8 mouse cellular contexts compared by ENCODE assay signal in genomic region chr1:75480036-75480435, GRCm38 (mm10). TPM values are rescaled to one million over a fixed set of nuclear protein-coding genes. Genes with fewer than 3 reads are reported as not detected.
A peak's percentile ranks its signal among the peaks of the same experiment; 100 is the strongest.
DNase-seq lines count a peak whose midpoint lies in the region; ATAC-seq and TF ChIP-seq lines count a peak whose summit lies in the region.

No protein-coding gene starts in this region.

- H3K4me2 ChIP-seq in forebrain, embryonic 15.5 days (replicated peaks) = peak overlapping the region; percentile 74
- H3K4me2 ChIP-seq in liver, embryonic 16.5 days (ENCODE audit: low read depth, low read length) = peak overlapping the region; percentile 93

- TF ChIP-seq POLR2A in ES-Bruce4 (IDR thresholded peaks at IDR 0.05; ENCODE audit: insufficient read depth, low read length) = no peak

- peak overlapping the region; percentile 89 for H3K4me3 ChIP-seq in heart, embryonic 10.5 days
- H3K4me3 ChIP-seq in ES-Bruce4 (ENCODE audit: low read depth, low read length) = peak overlapping the region; percentile 46
- H3K4me3 ChIP-seq in forebrain, embryonic 15.5 days = peak overlapping the region; percentile 75
- no peak overlapping the region for H3K4me3 ChIP-seq in liver, embryonic 16.5 days (ENCODE audit: low read depth, low read length)

- H3K36me3 ChIP-seq in heart, embryonic 10.5 days = peaks cover 22% of the 10 kb centered on the region
- peaks cover 13% of the 10 kb centered on the region; the same call in 1 of the 2 replicates for H3K36me3 ChIP-seq in ES-Bruce4 (ENCODE audit: control insufficient read depth, insufficient read depth, low read length, poor library complexity, severe bottlenecking)
- H3K36me3 ChIP-seq in forebrain, embryonic 15.5 days = peaks cover 33% of the 10 kb centered on the region
- H3K36me3 ChIP-seq in liver, embryonic 16.5 days (ENCODE audit: control insufficient read depth, insufficient read depth) = no peaks in the 10 kb centered on the region

- TF ChIP-seq EP300 in ES-Bruce4 (IDR thresholded peaks at IDR 0.05; ENCODE audit: insufficient read depth, low read depth, low read length) = no peak

- no peak; the same call in 1 of the 2 replicates for ATAC-seq in forebrain, embryonic 15.5 days (replicated peaks)
- no peak for ATAC-seq in liver, embryonic 16.5 days (ENCODE audit: low read depth)

- H3K9ac ChIP-seq in ES-Bruce4 (ENCODE audit: low read depth, poor library complexity, severe bottlenecking) = peak overlapping the region; percentile 19; the same call in 1 of the 2 replicates
- H3K9ac ChIP-seq in forebrain, embryonic 15.5 days (replicated peaks) = peak overlapping the region; percentile 69
- H3K9ac ChIP-seq in liver, embryonic 16.5 days (ENCODE audit: low read depth, low read length) = no peak overlapping the region

- no peak overlapping the region for H3K27ac ChIP-seq in heart, embryonic 10.5 days
- no peak overlapping the region for H3K27ac ChIP-seq in ES-Bruce4 (ENCODE audit: insufficient read depth, low read length)
- no peak overlapping the region for H3K27ac ChIP-seq in forebrain, embryonic 15.5 days (replicated peaks)
- H3K27ac ChIP-seq in liver, embryonic 16.5 days (ENCODE audit: low read length) = no peak overlapping the region

- no peak for TF ChIP-seq CTCF in ES-Bruce4 (IDR thresholded peaks at IDR 0.05; ENCODE audit: low read depth, low read length)

- whole genome bisulfite sequencing in heart, embryonic 10.5 days = 24% methylated on average over 13 of the region's 13 CpGs
- WGBS in forebrain, embryonic 15.5 days = 15% methylated on average over 13 of the region's 13 CpGs
- WGBS in liver, embryonic 16.5 days (ENCODE audit: insufficient replicate concordance) = 22% methylated on average over 13 of the region's 13 CpGs

- no peak for DNase-seq in heart, embryonic 10.5 days (ENCODE audit: low spot score)
- DNase-seq in heart, adult 18-20 months = no peak
- no peak for DNase-seq in T-cell, adult 2 months (ENCODE audit: low spot score)
- DNase-seq in thymus, adult 18-20 months = no peak
- no peak for DNase-seq in ovary, adult 18-20 months (ENCODE audit: low spot score)

- H3K4me1 ChIP-seq in heart, embryonic 10.5 days = peaks cover 32% of the 10 kb centered on the region
- H3K4me1 ChIP-seq in ES-Bruce4 (ENCODE audit: control insufficient read depth, insufficient read depth, low read length) = no peaks in the 10 kb centered on the region
- peaks cover 50% of the 10 kb centered on the region for H3K4me1 ChIP-seq in forebrain, embryonic 15.5 days
- H3K4me1 ChIP-seq in liver, embryonic 16.5 days (ENCODE audit: control insufficient read depth, low read depth, low read length) = peaks cover 10% of the 10 kb centered on the region

- no peaks in the 10 kb centered on the region for H3K9me3 ChIP-seq in heart, embryonic 10.5 days
- H3K9me3 ChIP-seq in ES-Bruce4 (replicated peaks; ENCODE audit: control insufficient read depth, insufficient read depth, low read length, poor library complexity, severe bottlenecking) = no peaks in the 10 kb centered on the region
- no peaks in the 10 kb centered on the region for H3K9me3 ChIP-seq in forebrain, embryonic 15.5 days
- H3K9me3 ChIP-seq in liver, embryonic 16.5 days (replicated peaks; ENCODE audit: control insufficient read depth, low read length) = no peaks in the 10 kb centered on the region

- H3K27me3 ChIP-seq in heart, embryonic 10.5 days (ENCODE audit: insufficient read depth, poor library complexity, severe bottlenecking) = peaks cover 71% of the 10 kb centered on the region
- no peaks in the 10 kb centered on the region for H3K27me3 ChIP-seq in ES-Bruce4 (ENCODE audit: control insufficient read depth, insufficient read depth, low read length, poor library complexity, severe bottlenecking)
- H3K27me3 ChIP-seq in forebrain, embryonic 15.5 days = peaks cover 13% of the 10 kb centered on the region; the same call in 1 of the 2 replicates
- H3K27me3 ChIP-seq in liver, embryonic 16.5 days (ENCODE audit: control insufficient read depth, insufficient read depth, low read depth, low read length) = peaks cover 81% of the 10 kb centered on the region

RNA-seq across cellular contexts. Expression of gene Tmem198, which starts 0.7 kb away (rescaled TPM):
- 0.36 and 0.39 TPM in 2 replicates for polyA plus RNA-seq in heart, embryonic 10.5 days (2016; fragmentation: Nextera tagmentation; extraction: Ambion mirVana)
- under 1 TPM; 0.30 to 0.46 TPM for total RNA-seq in heart, adult 18-20 months (2021)
- 0.27 and 0.53 TPM in 2 replicates for polyA plus RNA-seq in ES-Bruce4 (2011; ENCODE audit: insufficient read depth, insufficient read length, low read depth, missing spikeins)
- polyA plus RNA-seq in forebrain, embryonic 15.5 days (2015; fragmentation: Nextera tagmentation; extraction: Ambion mirVana) = 53.4 and 55.4 TPM in 2 replicates
- 0.06 and 0.07 TPM in 2 replicates for polyA plus RNA-seq in liver, embryonic 16.5 days (2015; fragmentation: Nextera tagmentation; extraction: Ambion mirVana)

RNA-seq across cellular contexts. Expression of gene Chpf, which starts 0.9 kb away (rescaled TPM):
- 30.8 and 30.9 TPM in 2 replicates for polyA plus RNA-seq in heart, embryonic 10.5 days (2016; fragmentation: Nextera tagmentation; extraction: Ambion mirVana)
- total RNA-seq in heart, adult 18-20 months (2021) = 10 to 100 TPM; 22.0 to 22.4 TPM
- polyA plus RNA-seq in ES-Bruce4 (2011; ENCODE audit: insufficient read depth, insufficient read length, low read depth, missing spikeins) = 13.3 and 15.1 TPM in 2 replicates
- polyA plus RNA-seq in forebrain, embryonic 15.5 days (2015; fragmentation: Nextera tagmentation; extraction: Ambion mirVana) = 28.9 and 29.2 TPM in 2 replicates
- 2.6 and 3.1 TPM in 2 replicates for polyA plus RNA-seq in liver, embryonic 16.5 days (2015; fragmentation: Nextera tagmentation; extraction: Ambion mirVana)

RNA-seq across cellular contexts. Expression of gene Obsl1, which starts 26.2 kb away (rescaled TPM):
- polyA plus RNA-seq in heart, embryonic 10.5 days (2016; fragmentation: Nextera tagmentation; extraction: Ambion mirVana) = 103 and 107 TPM in 2 replicates
- 100 to 1,000 TPM; 107 to 108 TPM for total RNA-seq in heart, adult 18-20 months (2021)
- polyA plus RNA-seq in ES-Bruce4 (2011; ENCODE audit: insufficient read depth, insufficient read length, low read depth, missing spikeins) = 32.6 and 32.9 TPM in 2 replicates
- 21.7 and 21.9 TPM in 2 replicates for polyA plus RNA-seq in forebrain, embryonic 15.5 days (2015; fragmentation: Nextera tagmentation; extraction: Ambion mirVana)
- polyA plus RNA-seq in liver, embryonic 16.5 days (2015; fragmentation: Nextera tagmentation; extraction: Ambion mirVana) = 4.0 and 6.3 TPM in 2 replicates

RNA-seq across cellular contexts. Expression of gene Inha, which starts 26.8 kb away (rescaled TPM):
- 7.8 and 8.2 TPM in 2 replicates for polyA plus RNA-seq in heart, embryonic 10.5 days (2016; fragmentation: Nextera tagmentation; extraction: Ambion mirVana)
- total RNA-seq in heart, adult 18-20 months (2021) = 1 to 10 TPM; 3.0 to 3.1 TPM
- polyA plus RNA-seq in ES-Bruce4 (2011; ENCODE audit: insufficient read depth, insufficient read length, low read depth, missing spikeins) = 1.9 and 2.4 TPM in 2 replicates
- 13.8 and 15.0 TPM in 2 replicates for polyA plus RNA-seq in forebrain, embryonic 15.5 days (2015; fragmentation: Nextera tagmentation; extraction: Ambion mirVana)
- polyA plus RNA-seq in liver, embryonic 16.5 days (2015; fragmentation: Nextera tagmentation; extraction: Ambion mirVana) = 0.63 and 0.90 TPM in 2 replicates

RNA-seq across cellular contexts. Expression of gene Asic4, which starts 29.8 kb away (rescaled TPM):
- 0.79 and 2.3 TPM in 2 replicates for polyA plus RNA-seq in heart, embryonic 10.5 days (2016; fragmentation: Nextera tagmentation; extraction: Ambion mirVana)
- total RNA-seq in heart, adult 18-20 months (2021) = not detected
- not detected in 2 replicates for polyA plus RNA-seq in ES-Bruce4 (2011; ENCODE audit: insufficient read depth, insufficient read length, low read depth, missing spikeins)
- 2.8 and 4.1 TPM in 2 replicates for polyA plus RNA-seq in forebrain, embryonic 15.5 days (2015; fragmentation: Nextera tagmentation; extraction: Ambion mirVana)
- polyA plus RNA-seq in liver, embryonic 16.5 days (2015; fragmentation: Nextera tagmentation; extraction: Ambion mirVana) = 0.06 TPM in 1 of 2 replicates, not detected in the other

Comparison
In these comparisons a context has a peak if more than half of its experiments do, and no peak if none do; other contexts are left out.
1. RNA of gene Tmem198, which starts 0.7 kb away (polyA plus RNA-seq): 53.4 to 55.4 TPM in forebrain, embryonic 15.5 days; 0.36 to 0.39 TPM in heart, embryonic 10.5 days, 0.27 to 0.53 TPM in ES-Bruce4 and 0.06 to 0.07 TPM in liver, embryonic 16.5 days; every median in the first group is over 10 times any median in the second.